9 mouse cellular contexts compared by ENCODE assay signal in the genomic region with DNA sequence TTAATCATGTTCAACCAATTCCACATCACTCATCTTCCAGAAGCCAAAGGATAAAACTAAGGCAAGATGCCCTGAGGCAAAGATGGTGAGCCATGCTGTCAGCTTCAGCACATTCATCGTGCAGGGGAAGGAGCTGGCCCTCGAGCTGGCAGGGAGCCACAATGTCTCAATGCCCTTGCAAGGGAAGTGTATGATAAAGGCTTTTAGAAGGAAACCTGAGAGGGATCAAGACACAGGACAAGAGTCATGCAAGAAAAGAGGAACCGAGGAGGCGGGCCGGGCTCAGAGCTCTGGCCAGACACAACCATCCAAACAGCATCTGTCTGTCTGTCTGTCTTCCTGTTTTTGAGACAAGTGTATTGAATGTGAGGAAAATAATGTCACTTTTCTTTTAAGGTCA.
DNase-seq lines count a peak whose midpoint lies in the region; ATAC-seq lines count a peak whose summit lies in the region.
"Had no signal": no experiment of that assay in that cellular context is flagged by ENCODE, and none has a peak within 500 bp of the region (broad histone marks: within the 10 kb centered on the region; RNA-seq: fewer than 3 reads in every experiment).

No protein-coding gene starts in this region.

- no peaks in the 10 kb centered on the region for H3K9me3 ChIP-seq in embryonic facial prominence, embryonic 14.5 days (ENCODE audit: control insufficient read depth, low read length)
- no peaks in the 10 kb centered on the region for H3K9me3 ChIP-seq in embryonic facial prominence, embryonic 10.5 days
- no peaks in the 10 kb centered on the region for H3K9me3 ChIP-seq in liver, embryonic 12.5 days (replicated peaks)
- H3K9me3 ChIP-seq in intestine, embryonic 15.5 days, result no peaks in the 10 kb centered on the region
- H3K9me3 ChIP-seq: liver, embryonic 15.5 days had no signal

- DNase-seq in embryonic facial prominence, embryonic 14.5 days (ENCODE audit: low spot score), result peak; percentile 19
- no peak for DNase-seq in embryonic facial prominence, embryonic 10.5 days (ENCODE audit: low spot score)
- DNase-seq in liver, result peak; percentile 32
- no peak for DNase-seq in T-cell, adult 2 months (ENCODE audit: low spot score)

- H3K36me3 ChIP-seq in embryonic facial prominence, embryonic 14.5 days (ENCODE audit: control insufficient read depth, insufficient read depth, low read length), result no peaks in the 10 kb centered on the region
- H3K36me3 ChIP-seq in embryonic facial prominence, embryonic 10.5 days (replicated peaks), result peaks cover 12% of the 10 kb centered on the region
- H3K36me3 ChIP-seq in liver, embryonic 12.5 days, result no peaks in the 10 kb centered on the region
- H3K36me3 ChIP-seq in intestine, embryonic 15.5 days, result no peaks in the 10 kb centered on the region
- H3K36me3 ChIP-seq: liver, embryonic 15.5 days had no signal

- 62% methylated on average over 5 of the region's 5 CpGs for WGBS in embryonic facial prominence, embryonic 14.5 days
- WGBS in embryonic facial prominence, embryonic 10.5 days, result 79% methylated on average over 5 of the region's 5 CpGs
- 22% methylated on average over 5 of the region's 5 CpGs for WGBS in liver, embryonic 12.5 days (ENCODE audit: insufficient replicate concordance)
- WGBS in intestine, embryonic 15.5 days, result 77% methylated on average over 5 of the region's 5 CpGs

- no peak overlapping the region for H3K27ac ChIP-seq in embryonic facial prominence, embryonic 14.5 days (replicated peaks; ENCODE audit: low read depth, low read length)
- no peak overlapping the region for H3K27ac ChIP-seq in embryonic facial prominence, embryonic 10.5 days (replicated peaks)
- H3K27ac ChIP-seq in liver, embryonic 12.5 days, result no peak overlapping the region
- H3K27ac ChIP-seq in intestine, embryonic 15.5 days, result no peak overlapping the region
- H3K27ac ChIP-seq: liver, embryonic 15.5 days had no signal

- no peak overlapping the region for H3K4me2 ChIP-seq in embryonic facial prominence, embryonic 14.5 days (ENCODE audit: low read depth, low read length)
- no peak overlapping the region for H3K4me2 ChIP-seq in liver, embryonic 12.5 days
- H3K4me2 ChIP-seq in intestine, embryonic 15.5 days (replicated peaks), result no peak overlapping the region
- H3K4me2 ChIP-seq: liver, embryonic 15.5 days had no signal

- no peak overlapping the region for H3K4me3 ChIP-seq in embryonic facial prominence, embryonic 14.5 days (ENCODE audit: low read depth, low read length)
- no peak overlapping the region for H3K4me3 ChIP-seq in embryonic facial prominence, embryonic 10.5 days
- no peak overlapping the region for H3K4me3 ChIP-seq in liver, embryonic 12.5 days
- H3K4me3 ChIP-seq in intestine, embryonic 15.5 days (replicated peaks), result no peak overlapping the region
- H3K4me3 ChIP-seq: liver, embryonic 15.5 days had no signal

- H3K9ac ChIP-seq in embryonic facial prominence, embryonic 14.5 days (ENCODE audit: low read depth, low read length), result no peak overlapping the region
- H3K9ac ChIP-seq in liver, embryonic 12.5 days, result no peak overlapping the region
- H3K9ac ChIP-seq in intestine, embryonic 15.5 days, result no peak overlapping the region
- H3K9ac ChIP-seq: liver, embryonic 15.5 days had no signal

- no peaks in the 10 kb centered on the region for H3K4me1 ChIP-seq in embryonic facial prominence, embryonic 14.5 days (ENCODE audit: control insufficient read depth, insufficient read depth, low read length)
- no peaks in the 10 kb centered on the region; the same call in 1 of the 2 replicates for H3K4me1 ChIP-seq in embryonic facial prominence, embryonic 10.5 days
- H3K4me1 ChIP-seq in liver, embryonic 12.5 days, result no peaks in the 10 kb centered on the region
- H3K4me1 ChIP-seq in intestine, embryonic 15.5 days (replicated peaks), result no peaks in the 10 kb centered on the region
- H3K4me1 ChIP-seq: liver, embryonic 15.5 days had no signal

- no peak for ATAC-seq in embryonic facial prominence, embryonic 14.5 days (ENCODE audit: low read depth)
- ATAC-seq in liver, embryonic 12.5 days, result no peak
- ATAC-seq in common myeloid progenitor, adult 5-6 weeks (replicated peaks; ENCODE audit: low read depth, poor library complexity, severe bottlenecking), result peak; percentile 90
- peak; percentile 76 for ATAC-seq in monocyte, adult 5-6 weeks (replicated peaks; ENCODE audit: insufficient number of reproducible peaks, low FRiP score, low TSS enrichment, poor library complexity, severe bottlenecking)
- no peak for ATAC-seq in intestine, embryonic 15.5 days

- no peaks in the 10 kb centered on the region for H3K27me3 ChIP-seq in embryonic facial prominence, embryonic 14.5 days (replicated peaks; ENCODE audit: control insufficient read depth, insufficient read depth, low read length)
- no peaks in the 10 kb centered on the region for H3K27me3 ChIP-seq in embryonic facial prominence, embryonic 10.5 days (replicated peaks; ENCODE audit: low read depth, poor library complexity, severe bottlenecking)
- H3K27me3 ChIP-seq in liver, embryonic 12.5 days (replicated peaks), result 0 out of 2 replicates have a peak, but pooled peaks cover 7% of the 10 kb centered on the region
- H3K27me3 ChIP-seq in intestine, embryonic 15.5 days (replicated peaks), result no peaks in the 10 kb centered on the region

Comparison
In these comparisons a context has a peak if more than half of its experiments do, and no peak if none do; other contexts are left out.
1. DNase-seq: peak in embryonic facial prominence, embryonic 14.5 days (single experiment) and liver (single experiment); none in embryonic facial prominence, embryonic 10.5 days (single experiment) and T-cell, adult 2 months (single experiment).
2. ATAC-seq: peak in common myeloid progenitor, adult 5-6 weeks (single experiment) and monocyte, adult 5-6 weeks (single experiment); none in embryonic facial prominence, embryonic 14.5 days (single experiment), liver, embryonic 12.5 days (single experiment) and intestine, embryonic 15.5 days (single experiment).